Mouse (Mus musculus): ENCODE measurements around the gene Clic1. TPM values are rescaled to one million over a fixed set of nuclear protein-coding genes. Genes with fewer than 3 reads are reported as not detected.

Clic1 gene
- polyA plus RNA-seq, 1 experiment from 2014 or later = 88.5 TPM

DNA sequence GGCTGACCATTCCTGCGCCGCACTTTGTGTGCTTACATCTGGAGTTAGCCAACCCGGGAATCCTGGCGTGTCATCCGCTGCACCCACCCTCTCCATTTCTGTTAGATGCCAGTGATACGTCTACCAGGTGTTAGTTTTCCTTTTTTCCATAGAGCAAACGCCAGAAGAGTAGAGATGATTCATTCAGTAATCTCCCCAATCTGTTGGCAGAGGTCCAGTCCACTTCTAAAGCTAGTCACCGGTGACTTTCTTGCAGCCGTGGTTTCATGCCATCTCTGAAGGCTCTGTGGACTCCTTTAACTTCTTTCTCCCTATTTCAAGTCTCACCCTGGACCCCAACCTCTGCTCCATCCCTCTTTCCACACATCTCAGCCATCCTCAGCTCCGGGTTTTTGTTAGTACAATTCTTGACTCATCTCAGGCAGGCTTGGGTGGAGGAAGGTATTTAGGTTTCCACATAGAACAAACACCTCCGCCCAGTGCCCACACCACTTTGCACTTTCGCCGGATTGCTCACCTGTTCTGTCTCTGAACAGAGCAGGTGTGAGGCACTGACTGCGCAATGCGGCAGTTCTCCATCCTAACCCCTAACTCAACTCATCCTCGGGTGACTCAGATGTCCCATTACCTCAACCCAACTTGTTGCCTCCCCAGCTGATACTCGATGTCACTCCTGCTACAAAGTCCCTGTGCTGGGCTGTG, 18.6 kb downstream of the Clic1 start:
- no peak overlapping the region for H3K4me2 ChIP-seq (ENCODE audit: low read length)
- peaks cover 10% of the 10 kb centered on the region for H3K4me1 ChIP-seq (ENCODE audit: control insufficient read depth, insufficient read depth, low read depth, low read length)
- peaks cover 14% of the 10 kb centered on the region for H3K27me3 ChIP-seq (replicated peaks; ENCODE audit: control insufficient read depth, insufficient read depth, low read length)
- no peak overlapping the region for H3K27ac ChIP-seq (ENCODE audit: low read depth, low read length)
- ATAC-seq = no peak
- H3K4me3 ChIP-seq (ENCODE audit: low read length) = no peak overlapping the region
- H3K36me3 ChIP-seq (ENCODE audit: control insufficient read depth, insufficient read depth, low read length) = no peaks in the 10 kb centered on the region; the same call in 1 of the 2 replicates
- no peaks in the 10 kb centered on the region for H3K9me3 ChIP-seq (ENCODE audit: control insufficient read depth, low read length)
- whole genome bisulfite sequencing = 87% methylated on average over 17 of the region's 17 CpGs
- no peak overlapping the region for H3K9ac ChIP-seq (ENCODE audit: low read depth, low read length)

GRCm38 (mm10) chr17:35070556-35071229, 20.9 kb downstream of the Clic1 start:
- Histone ChIP-seq H3K27me3 (replicated peaks; ENCODE audit: control insufficient read depth, insufficient read depth, low read length) (0 out of 2 replicates have a peak, but pooled peaks cover 4% of the 10 kb centered on the region), H3K9ac (ENCODE audit: low read depth, low read length) (no peak overlapping the region), H3K27ac (ENCODE audit: low read depth, low read length) (no peak overlapping the region), H3K4me2 (ENCODE audit: low read length) (no peak overlapping the region), H3K36me3 (ENCODE audit: control insufficient read depth, insufficient read depth, low read length) (no peaks in the 10 kb centered on the region), H3K4me3 (ENCODE audit: low read length) (no peak overlapping the region), H3K4me1 (ENCODE audit: control insufficient read depth, insufficient read depth, low read depth, low read length) (no peaks in the 10 kb centered on the region), H3K9me3 (ENCODE audit: control insufficient read depth, low read length) (no peaks in the 10 kb centered on the region)
- no peak for ATAC-seq
- 62% methylated on average over 6 of the region's 6 CpGs for WGBS

GRCm38 (mm10) chr17:35071454-35071853, 21.7 kb downstream of the Clic1 start:
- no peak for ATAC-seq
- Histone ChIP-seq H3K27me3 (replicated peaks; ENCODE audit: control insufficient read depth, insufficient read depth, low read length) (0 out of 2 replicates have a peak, but pooled peaks cover 3% of the 10 kb centered on the region), H3K4me3 (ENCODE audit: low read length) (no peak overlapping the region), H3K4me2 (ENCODE audit: low read length) (no peak overlapping the region), H3K9me3 (ENCODE audit: control insufficient read depth, low read length) (no peaks in the 10 kb centered on the region), H3K9ac (ENCODE audit: low read depth, low read length) (no peak overlapping the region), H3K27ac (ENCODE audit: low read depth, low read length) (no peak overlapping the region), H3K36me3 (ENCODE audit: control insufficient read depth, insufficient read depth, low read length) (no peaks in the 10 kb centered on the region), H3K4me1 (ENCODE audit: control insufficient read depth, insufficient read depth, low read depth, low read length) (no peaks in the 10 kb centered on the region)
- WGBS = 83% methylated on average over 9 of the region's 9 CpGs

- Histone ChIP-seq H3K4me2 (ENCODE audit: low read length) (no peak overlapping the region), H3K36me3 (ENCODE audit: control insufficient read depth, insufficient read depth, low read length) (no peaks in the 10 kb centered on the region), H3K4me3 (ENCODE audit: low read length) (no peak overlapping the region), H3K9me3 (ENCODE audit: control insufficient read depth, low read length) (no peaks in the 10 kb centered on the region), H3K4me1 (ENCODE audit: control insufficient read depth, insufficient read depth, low read depth, low read length) (no peaks in the 10 kb centered on the region; the same call in 1 of the 2 replicates), H3K27ac (ENCODE audit: low read depth, low read length) (no peak overlapping the region), H3K27me3 (replicated peaks; ENCODE audit: control insufficient read depth, insufficient read depth, low read length) (no peaks in the 10 kb centered on the region), H3K9ac (ENCODE audit: low read depth, low read length) (no peak overlapping the region)
- ATAC-seq = no peak
- 60% methylated on average over 16 of the region's 17 CpGs for WGBS
Measured at GRCm38 (mm10) chr17:35074097-35074496, 24.3 kb downstream of the Clic1 start.

DNA sequence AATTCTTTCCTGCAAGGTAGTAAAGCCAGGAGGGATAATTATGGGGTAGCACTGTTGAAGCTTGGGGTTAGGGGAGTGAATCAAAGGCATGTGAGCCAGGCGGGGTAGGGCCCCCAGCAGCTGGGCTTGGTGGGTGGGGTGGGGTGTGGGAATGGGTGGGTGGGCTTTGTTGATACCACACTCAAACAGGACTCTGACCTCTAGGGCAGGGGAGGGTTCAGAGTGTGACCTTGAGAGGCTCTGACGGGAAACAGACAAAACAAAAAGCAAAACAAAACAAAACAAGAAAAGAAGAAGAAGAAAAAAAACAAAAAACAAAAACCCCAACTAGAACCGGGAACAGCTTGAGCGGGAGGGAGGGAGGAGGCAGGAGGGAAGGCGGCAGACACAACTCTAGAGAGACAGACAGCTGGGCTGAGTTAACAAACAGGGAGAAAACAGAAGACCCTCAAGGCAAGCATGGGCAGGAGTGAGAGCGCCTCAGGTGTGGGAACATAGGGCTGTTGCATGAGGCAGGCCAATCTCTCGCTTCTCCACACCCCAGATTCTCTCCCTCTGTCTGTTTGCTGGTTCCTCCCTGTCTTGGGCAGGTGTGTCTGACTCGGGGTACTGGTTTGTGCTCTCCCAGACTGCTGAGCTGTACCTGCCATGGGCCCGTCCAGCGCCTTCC, 26.9 kb downstream of the Clic1 start, which contains the start of gene Ly6g6e:
Gene Ly6g6e (plus strand): TSS at position 396 of the 670 bp plus-strand sequence.
- H3K9ac ChIP-seq (ENCODE audit: low read depth, low read length) = peak within 1 kb of the TSS; percentile 1; the same call in 1 of the 2 replicates
- no peak for ATAC-seq
- no peak within 1 kb of the TSS; the same call in 1 of the 2 replicates for H3K4me3 ChIP-seq (ENCODE audit: low read length)

GRCm38 (mm10) chr17:35077285-35077684, 27.5 kb downstream of the Clic1 start:
- WGBS = 47% methylated on average over 2 of the region's 2 CpGs
- H3K36me3 ChIP-seq (ENCODE audit: control insufficient read depth, insufficient read depth, low read length) = no peaks in the 10 kb centered on the region
- no peak overlapping the region; the same call in 1 of the 2 replicates for H3K9ac ChIP-seq (ENCODE audit: low read depth, low read length)
- H3K4me3 ChIP-seq (ENCODE audit: low read length) = no peak overlapping the region
- no peak for ATAC-seq
- H3K9me3 ChIP-seq (ENCODE audit: control insufficient read depth, low read length) = no peaks in the 10 kb centered on the region
- H3K27ac ChIP-seq (ENCODE audit: low read depth, low read length) = no peak overlapping the region
- no peaks in the 10 kb centered on the region for H3K27me3 ChIP-seq (replicated peaks; ENCODE audit: control insufficient read depth, insufficient read depth, low read length)
- H3K4me1 ChIP-seq (ENCODE audit: control insufficient read depth, insufficient read depth, low read depth, low read length) = no peaks in the 10 kb centered on the region; the same call in 1 of the 2 replicates
- H3K4me2 ChIP-seq (ENCODE audit: low read length) = peak overlapping the region; percentile 32

More for the DNA sequence above, 26.9 kb downstream of the Clic1 start, which contains the start of gene Ly6g6e:
- H3K4me1 ChIP-seq (ENCODE audit: control insufficient read depth, insufficient read depth, low read depth, low read length) = no peaks in the 10 kb centered on the region; the same call in 1 of the 2 replicates
- WGBS = 36% methylated on average over 10 of the region's 10 CpGs
- no peaks in the 10 kb centered on the region for H3K36me3 ChIP-seq (ENCODE audit: control insufficient read depth, insufficient read depth, low read length)
- no peaks in the 10 kb centered on the region for H3K27me3 ChIP-seq (replicated peaks; ENCODE audit: control insufficient read depth, insufficient read depth, low read length)
- H3K4me2 ChIP-seq (ENCODE audit: low read length) = peak within 1 kb of the TSS; percentile 32
- no peaks in the 10 kb centered on the region for H3K9me3 ChIP-seq (ENCODE audit: control insufficient read depth, low read length)
- no peak within 1 kb of the TSS for H3K27ac ChIP-seq (ENCODE audit: low read depth, low read length)

- no peaks in the 10 kb centered on the region for H3K36me3 ChIP-seq (ENCODE audit: control insufficient read depth, insufficient read depth, low read length)
- ATAC-seq = peak; percentile 69; the same call in 1 of the 2 replicates
- no peaks in the 10 kb centered on the region; the same call in 1 of the 2 replicates for H3K4me1 ChIP-seq (ENCODE audit: control insufficient read depth, insufficient read depth, low read depth, low read length)
- no peak within 1 kb of the TSS for H3K27ac ChIP-seq (ENCODE audit: low read depth, low read length)
- peak within 1 kb of the TSS; percentile 1; the same call in 1 of the 2 replicates for H3K9ac ChIP-seq (ENCODE audit: low read depth, low read length)
- H3K4me2 ChIP-seq (ENCODE audit: low read length) = peak within 1 kb of the TSS; percentile 32
- H3K27me3 ChIP-seq (replicated peaks; ENCODE audit: control insufficient read depth, insufficient read depth, low read length) = no peaks in the 10 kb centered on the region
- no peak within 1 kb of the TSS; the same call in 1 of the 2 replicates for H3K4me3 ChIP-seq (ENCODE audit: low read length)
- H3K9me3 ChIP-seq (ENCODE audit: control insufficient read depth, low read length) = no peaks in the 10 kb centered on the region
- WGBS = 9% methylated on average over 14 of the region's 14 CpGs
Measured at GRCm38 (mm10) chr17:35077786-35078233, 28.0 kb downstream of the Clic1 start, which contains the start of gene Ly6g6d. TSS of gene Ly6g6d (minus strand) at chr17:35078065.

GRCm38 (mm10) chr17:35079778-35080177, 30.0 kb downstream of the Clic1 start:
- Histone ChIP-seq H3K4me3 (ENCODE audit: low read length) (no peak overlapping the region), H3K9me3 (ENCODE audit: control insufficient read depth, low read length) (no peaks in the 10 kb centered on the region), H3K4me1 (ENCODE audit: control insufficient read depth, insufficient read depth, low read depth, low read length) (no peaks in the 10 kb centered on the region; the same call in 1 of the 2 replicates), H3K27me3 (replicated peaks; ENCODE audit: control insufficient read depth, insufficient read depth, low read length) (0 out of 2 replicates have a peak, but pooled peaks cover 2% of the 10 kb centered on the region), H3K27ac (ENCODE audit: low read depth, low read length) (no peak overlapping the region), H3K4me2 (ENCODE audit: low read length) (no peak overlapping the region), H3K36me3 (ENCODE audit: control insufficient read depth, insufficient read depth, low read length) (no peaks in the 10 kb centered on the region), H3K9ac (ENCODE audit: low read depth, low read length) (no peak overlapping the region)
- 72% methylated on average over 9 of the region's 9 CpGs for WGBS
- no peak for ATAC-seq
